Mouse (Mus musculus) monocyte, adult 5-6 weeks (primary cell): ENCODE results near the gene Fam53a. TPM values are rescaled to one million over a fixed set of nuclear protein-coding genes. Genes with fewer than 3 reads are reported as not detected.

Experiments
- ATAC-seq: fragments of 153-309, 156-312 bp; replicated peaks from 2 replicates; pipeline ENCODE4 v1.8.0; 2017; ENCODE audit warnings: mild to moderate bottlenecking; ENCODE audit not compliant: low TSS enrichment, insufficient number of reproducible peaks, severe bottlenecking, poor library complexity, low FRiP score
- total RNA-seq: library from RNA; stranded (forward); fragments of 200-1000, 200-491, 200-594 nt; gene quantifications from 3 replicates; pipeline ENCODE4 v1.2.3, GENCODE M21; 2017

Gene Fam53a
- total RNA-seq, 1 experiment from 2014 or later, result 16.3 TPM

DNA sequence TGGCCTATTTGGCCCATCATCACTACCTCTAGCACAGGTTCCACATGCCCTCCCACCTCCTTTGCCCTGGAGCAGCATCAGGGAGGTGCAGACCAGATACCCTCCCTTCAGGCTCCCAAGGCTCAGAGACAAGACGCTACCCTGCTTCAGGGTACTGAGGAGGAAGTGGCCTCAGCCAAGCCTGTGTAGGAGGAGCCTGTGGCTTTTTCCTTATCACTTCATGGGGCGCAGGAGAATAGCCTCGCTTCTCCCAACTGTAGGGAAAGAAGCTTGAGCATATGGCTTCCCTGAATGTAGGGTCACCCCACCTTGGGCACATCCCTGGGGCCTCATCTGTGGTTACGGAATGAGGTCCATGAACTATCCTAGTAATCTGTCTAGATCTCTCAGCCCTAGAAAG is 55.2 kb downstream of the Fam53a start:
- no peak for ATAC-seq

DNA sequence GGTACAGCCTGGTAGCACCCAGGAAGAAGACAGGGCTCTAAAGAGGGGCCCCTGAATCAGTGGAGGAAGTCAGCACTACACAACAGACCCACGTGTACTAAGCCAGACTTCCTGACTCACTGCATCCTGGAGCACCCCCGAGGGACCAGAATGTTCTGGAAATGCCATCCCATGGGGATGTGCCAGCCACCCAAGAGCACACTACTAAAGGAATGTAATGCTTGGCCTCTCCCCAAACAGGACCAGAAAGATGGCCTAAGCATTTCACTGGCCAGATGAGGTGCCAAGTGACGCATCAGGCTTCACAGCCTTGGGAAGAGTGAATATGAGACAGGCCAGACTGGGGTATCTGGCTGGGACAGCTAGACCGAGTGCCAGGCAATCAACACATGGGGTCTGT is 63.5 kb downstream of the Fam53a start:
- no peak for ATAC-seq

DNA sequence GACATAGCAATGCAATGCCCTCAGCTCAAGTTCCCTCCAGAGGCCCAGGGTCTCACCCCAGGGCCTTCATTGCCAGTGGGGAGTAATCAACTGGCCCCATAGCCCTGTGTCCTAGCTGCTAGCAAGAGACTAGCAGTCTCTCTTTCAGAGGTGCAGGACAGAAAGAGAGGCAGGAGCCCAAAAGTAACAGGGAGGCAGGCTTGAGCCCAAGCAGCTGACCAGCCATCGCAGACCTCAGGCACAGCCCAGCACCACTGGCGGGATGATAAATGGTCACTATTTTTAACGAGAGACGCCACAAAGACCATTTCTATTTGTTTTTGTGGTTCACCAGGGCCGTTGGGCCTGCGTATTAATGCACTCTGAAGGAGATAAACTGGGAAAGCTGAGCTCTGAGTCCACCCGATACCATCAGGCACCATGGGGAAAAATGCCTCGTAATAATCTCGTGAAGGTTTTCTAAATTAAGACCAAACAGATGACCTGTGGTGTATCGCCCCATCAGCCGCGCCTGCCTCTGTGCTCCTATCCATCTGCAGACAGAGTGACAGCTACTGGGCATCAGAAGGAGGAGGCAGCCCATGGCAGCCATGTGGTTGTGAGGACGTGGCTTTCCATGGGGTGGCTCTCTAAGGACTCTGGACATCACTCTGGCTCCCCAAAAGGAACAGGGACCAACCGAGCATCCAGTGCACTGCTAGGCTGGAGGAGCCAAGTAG is 73.0 kb downstream of the Fam53a start:
- no peak for ATAC-seq

Other genes starting within 250 kb of the Fam53a start
- gene Nkx1-1, start 195.7 kb downstream of the Fam53a start, total RNA-seq, result not detected in 3 replicates
- 2.0 TPM in 1 of 3 replicates, not detected in the others for gene Gm9903, start 290 bp upstream of the Fam53a start, total RNA-seq
- gene Slbp, start 22.9 kb upstream of the Fam53a start, total RNA-seq, result 195 to 235 TPM (median 203 TPM) in 3 replicates
- 24.9 to 30.8 TPM (median 27.7 TPM) in 3 replicates for gene Tacc3, start 28.5 kb upstream of the Fam53a start, total RNA-seq
- 5.3 to 21.8 TPM (median 6.9 TPM) in 3 replicates for gene Tmem129, start 28.8 kb upstream of the Fam53a start, total RNA-seq
- gene Fgfr3, start 92.0 kb upstream of the Fam53a start, total RNA-seq, result not detected in 3 replicates
- 15.7 to 27.1 TPM (median 21.0 TPM) in 3 replicates for gene Letm1, start 153.2 kb upstream of the Fam53a start, total RNA-seq
- 28.8 to 58.1 TPM (median 35.7 TPM) in 3 replicates for gene Nsd2, start 191.1 kb upstream of the Fam53a start, total RNA-seq